Mouse (Mus musculus) myocyte (in vitro differentiated cells): ENCODE results near the gene Cited2. TPM values are rescaled to one million over a fixed set of nuclear protein-coding genes. Genes with fewer than 3 reads are reported as not detected.

Source experiments
- H3K27me3 ChIP-seq: one replicate; pipeline ENCODE4 v1.6.1; 2011; ENCODE audit not compliant: control insufficient read depth, insufficient read depth, insufficient read length
- H3K36me3 ChIP-seq: one replicate; pipeline ENCODE4 v1.6.1; 2011; ENCODE audit not compliant: control insufficient read depth, insufficient read depth
- H3K4me2 ChIP-seq: one replicate; pipeline ENCODE4 v1.6.1; 2011; ENCODE audit warnings: low read depth, control low read depth
- H3K4me3 ChIP-seq: one replicate; pipeline ENCODE4 v1.5.1; 2011; ENCODE audit warnings: mild to moderate bottlenecking, control low read depth, moderate library complexity
- H3K79me2 ChIP-seq: one replicate; pipeline ENCODE4 v1.6.1; 2011; ENCODE audit not compliant: control insufficient read depth, insufficient read depth
- H3ac ChIP-seq: one replicate; pipeline ENCODE4 v1.6.1; 2011; ENCODE audit not compliant: control insufficient read depth, insufficient read length
- CEBPB ChIP-seq: IDR thresholded peaks from 2 replicates; pipeline ENCODE4 v1.6.1; 2011; ENCODE audit warnings: mild to moderate bottlenecking, moderate library complexity; ENCODE audit not compliant: poor library complexity, insufficient read depth, severe bottlenecking
- E2F4 ChIP-seq: IDR thresholded peaks from one replicate; pipeline ENCODE4 v1.6.1; 2011; ENCODE audit warnings: mild to moderate bottlenecking, control low read depth, moderate library complexity; ENCODE audit not compliant: insufficient read depth
- MAX ChIP-seq: IDR thresholded peaks from one replicate; pipeline ENCODE4 v1.6.1; 2011; ENCODE audit warnings: low read depth, mild to moderate bottlenecking, control low read depth
- MYOD1 ChIP-seq, 3 experiments: IDR thresholded peaks; one replicate each; pipeline ENCODE4 v1.6.1; 2011; ENCODE audit warnings: control low read depth in 2 of 3, low read depth in 2 of 3, mild to moderate bottlenecking in 2 of 3, moderate library complexity in 1 of 3; ENCODE audit not compliant: insufficient read length in 2 of 3, control insufficient read depth in 1 of 3
- MYOG ChIP-seq, 3 experiments: IDR thresholded peaks; one replicate each; pipeline ENCODE4 v1.6.1; 2011; ENCODE audit warnings: control low read depth in 2 of 3, low read depth in 2 of 3, mild to moderate bottlenecking in 2 of 3; ENCODE audit not compliant: insufficient read length in 2 of 3, control insufficient read depth in 1 of 3, insufficient read depth in 1 of 3
- POLR2A ChIP-seq: IDR thresholded peaks from one replicate; pipeline ENCODE4 v1.6.1; 2011; ENCODE audit warnings: low read depth, mild to moderate bottlenecking, control low read depth, moderate library complexity; ENCODE audit not compliant: insufficient read length
- POLR2AphosphoS2 ChIP-seq: IDR thresholded peaks from one replicate; pipeline ENCODE4 v1.6.1; 2011; ENCODE audit warnings: low read depth, control low read depth; ENCODE audit not compliant: insufficient read length
- REST ChIP-seq: IDR thresholded peaks from one replicate; pipeline ENCODE4 v1.6.1; 2011; ENCODE audit warnings: mild to moderate bottlenecking, control low read depth, moderate library complexity; ENCODE audit not compliant: insufficient read depth, insufficient read length
- SRF ChIP-seq: IDR thresholded peaks from one replicate; pipeline ENCODE4 v1.6.1; 2011; ENCODE audit warnings: low read depth; ENCODE audit not compliant: control insufficient read depth, insufficient read length
- TCF12 ChIP-seq: IDR thresholded peaks from one replicate; pipeline ENCODE4 v1.6.1; 2011; ENCODE audit warnings: mild to moderate bottlenecking, control low read depth; ENCODE audit not compliant: poor library complexity, insufficient read depth, severe bottlenecking
- TCF3 ChIP-seq: IDR thresholded peaks from one replicate; pipeline ENCODE4 v1.6.1; 2011; ENCODE audit warnings: low read depth, control low read depth; ENCODE audit not compliant: insufficient read length
- USF1 ChIP-seq: IDR thresholded peaks from one replicate; pipeline ENCODE4 v1.6.1; 2011; ENCODE audit warnings: low read depth, mild to moderate bottlenecking, control low read depth, moderate library complexity
- polyA plus RNA-seq: library from polyadenylated mRNA; unstranded; fragments of >200 nt; fragmentation: generic; extraction: Trizol; gene quantifications from one replicate; pipeline ENCODE4 v1.2.1, GENCODE M21; 2012; ENCODE audit warnings: missing spikeins

Gene Cited2
- polyA plus RNA-seq, 1 experiment: 70.4 TPM

DNA sequence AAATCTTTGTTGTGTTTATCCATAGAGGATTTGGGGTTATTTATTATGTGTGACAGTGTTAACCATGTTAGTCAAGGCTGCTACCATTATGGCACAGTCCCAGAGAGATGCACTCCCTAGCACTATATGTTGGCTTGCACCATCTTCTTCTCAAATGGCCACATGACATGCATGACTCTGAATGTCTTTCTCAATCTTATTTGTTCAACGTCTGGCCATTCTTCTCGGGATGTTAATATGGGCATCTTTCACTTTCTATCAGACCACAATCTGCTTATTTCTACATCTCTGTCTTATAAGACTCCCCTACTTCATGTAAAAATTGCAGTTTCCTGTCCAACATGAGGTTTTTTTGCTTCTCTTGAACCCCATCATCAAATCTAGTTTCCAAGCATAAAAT, 19.6 kb downstream of the Cited2 start:
- Histone ChIP-seq H3K79me2 (no peaks in the 10 kb centered on the region), H3K4me3 (no peak overlapping the region), H3K36me3 (no peaks in the 10 kb centered on the region), H3K4me2 (no peak overlapping the region), H3ac (no peak overlapping the region), H3K27me3 (no peaks in the 10 kb centered on the region)
- no peak for TF ChIP-seq TCF3

DNA sequence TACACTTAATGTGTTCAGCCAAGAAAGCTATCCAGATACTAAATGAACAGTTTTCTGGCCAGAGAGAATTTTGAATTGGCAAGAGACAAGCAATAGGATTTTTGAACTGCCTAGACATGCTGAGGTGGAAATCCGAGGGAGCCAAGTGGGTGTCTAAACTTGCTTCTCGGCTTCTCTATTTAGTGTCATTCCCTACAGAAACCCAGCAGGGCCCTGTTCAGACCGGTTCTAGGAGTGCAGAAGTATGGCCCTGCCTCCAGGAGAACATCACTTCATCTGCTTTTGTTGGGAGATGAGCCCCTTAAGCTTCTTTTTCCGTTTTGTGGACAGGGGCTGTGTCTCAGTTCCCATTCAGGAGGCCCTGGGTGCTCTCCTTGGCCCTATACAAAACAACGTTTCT, 29.5 kb downstream of the Cited2 start:
- Histone ChIP-seq H3K36me3 (no peaks in the 10 kb centered on the region), H3K4me2 (no peak overlapping the region), H3K4me3 (no peak overlapping the region), H3K79me2 (no peaks in the 10 kb centered on the region), H3K27me3 (no peaks in the 10 kb centered on the region), H3ac (no peak overlapping the region)
- no peak for TF ChIP-seq MYOD1 (IDR thresholded peaks at IDR 0.05; ENCODE audit: control insufficient read depth in 1 of 3, insufficient read length in 2 of 3, low read depth in 2 of 3)
- TF ChIP-seq POLR2AphosphoS2: no peak

DNA sequence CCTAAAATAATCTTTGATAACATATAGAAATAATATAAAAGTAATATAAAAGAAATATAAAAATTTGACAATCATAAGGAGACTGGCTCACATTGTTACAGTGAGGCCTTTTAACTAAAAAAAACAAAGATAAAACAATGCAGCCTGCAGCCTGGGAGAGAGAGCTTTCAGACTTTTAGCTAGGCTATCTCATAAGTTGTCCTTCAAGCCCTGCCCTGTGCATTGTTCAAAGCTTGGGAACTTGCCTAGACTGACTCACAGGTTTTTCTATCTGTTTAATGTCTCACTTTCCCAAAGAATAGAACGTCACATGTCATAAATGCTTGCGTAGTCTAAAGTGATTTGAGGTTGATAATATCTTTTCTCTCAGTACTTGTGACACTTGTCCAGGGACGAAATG, 36.8 kb downstream of the Cited2 start:
- no peak overlapping the region for H3ac ChIP-seq
- no peaks in the 10 kb centered on the region for H3K27me3 ChIP-seq
- H3K79me2 ChIP-seq: no peaks in the 10 kb centered on the region
- H3K36me3 ChIP-seq: no peaks in the 10 kb centered on the region
- TF ChIP-seq SRF (no peak), USF1 (no peak), CEBPB (no peak)
- no peak overlapping the region for H3K4me2 ChIP-seq
- no peak overlapping the region for H3K4me3 ChIP-seq

DNA sequence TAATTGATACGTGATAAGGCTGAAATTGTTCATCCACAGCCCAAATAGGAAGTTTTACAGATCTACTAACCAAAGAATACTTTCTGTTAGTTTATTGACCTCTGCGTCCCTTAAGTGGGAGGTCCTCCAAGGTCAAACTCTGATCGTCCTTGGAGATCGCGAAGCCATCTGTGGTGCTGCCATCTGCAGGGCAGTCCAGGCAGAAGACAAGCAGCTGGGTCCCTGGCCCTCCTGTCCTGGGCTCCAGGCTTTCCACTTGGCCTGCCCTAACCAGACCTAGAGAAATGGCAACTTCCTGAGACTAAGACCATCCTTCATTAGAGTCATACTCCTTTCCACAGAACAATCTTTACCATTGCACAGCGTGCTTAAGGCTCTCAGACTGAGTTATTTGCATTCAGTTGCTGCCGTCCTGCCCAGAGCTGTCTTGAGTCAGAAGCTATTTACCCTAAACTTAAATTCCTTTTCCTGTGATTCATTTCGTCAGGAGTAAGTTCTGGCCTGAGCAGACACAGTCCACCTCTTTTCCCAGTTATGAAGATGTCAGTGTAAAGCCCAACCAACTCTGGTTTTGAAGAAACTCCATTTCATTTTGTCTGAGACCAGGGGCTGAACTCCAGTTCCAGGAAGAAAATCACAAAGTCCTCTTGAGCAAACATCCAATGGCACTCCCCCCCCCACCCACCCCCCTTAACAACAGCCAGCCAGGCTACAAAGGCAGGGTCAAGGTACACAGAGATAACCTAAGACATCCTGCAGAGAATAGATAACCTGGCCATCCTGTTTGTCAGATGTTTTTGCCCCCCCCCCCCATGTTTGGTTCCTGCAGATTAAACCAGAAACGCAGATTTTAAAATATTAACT, 38.0 kb downstream of the Cited2 start:
- Histone ChIP-seq H3K4me3 (no peak overlapping the region), H3K4me2 (no peak overlapping the region), H3K36me3 (no peaks in the 10 kb centered on the region), H3K27me3 (no peaks in the 10 kb centered on the region), H3K79me2 (no peaks in the 10 kb centered on the region), H3ac (no peak overlapping the region)
- TF ChIP-seq POLR2A (no peak), SRF (no peak), TCF12 (no peak), USF1 (no peak), MAX (no peak), REST (no peak), MYOG (IDR thresholded peaks at IDR 0.05; ENCODE audit: control insufficient read depth in 1 of 3, insufficient read depth in 1 of 3, insufficient read length in 2 of 3, low read depth in 2 of 3) (no peak), POLR2AphosphoS2 (no peak), TCF3 (no peak), CEBPB (no peak), MYOD1 (IDR thresholded peaks at IDR 0.05; ENCODE audit: control insufficient read depth in 1 of 3, insufficient read length in 2 of 3, low read depth in 2 of 3) (no peak), E2F4 (no peak)

DNA sequence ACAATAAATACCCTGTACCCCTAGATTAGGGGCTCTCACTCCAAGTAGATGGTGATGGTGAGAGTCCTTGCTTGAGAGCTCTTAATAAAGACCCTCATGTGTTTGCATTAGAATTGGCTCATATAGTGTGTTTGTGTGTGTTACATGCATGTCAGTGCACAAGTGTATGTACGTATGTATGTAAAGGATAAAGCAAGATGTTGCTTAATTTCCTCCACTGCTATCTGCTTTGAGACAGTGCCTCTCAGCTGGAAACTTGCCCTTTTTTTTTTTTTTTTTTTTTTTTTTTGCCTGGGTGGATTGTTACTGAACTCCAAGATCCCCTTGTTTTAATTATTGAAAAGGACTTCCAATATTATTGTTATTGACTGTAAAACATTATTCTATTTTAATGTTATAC, 38.6 kb downstream of the Cited2 start:
- no peaks in the 10 kb centered on the region for H3K79me2 ChIP-seq
- no peak overlapping the region for H3ac ChIP-seq
- no peak overlapping the region for H3K4me2 ChIP-seq
- H3K36me3 ChIP-seq: no peaks in the 10 kb centered on the region
- no peak overlapping the region for H3K4me3 ChIP-seq
- TF ChIP-seq POLR2A: no peak
- TF ChIP-seq TCF12: no peak
- TF ChIP-seq USF1: no peak
- no peak for TF ChIP-seq MAX
- no peak for TF ChIP-seq E2F4
- TF ChIP-seq CEBPB: no peak
- no peak for TF ChIP-seq MYOD1 (IDR thresholded peaks at IDR 0.05; ENCODE audit: control insufficient read depth in 1 of 3, insufficient read length in 2 of 3, low read depth in 2 of 3)
- no peak for TF ChIP-seq SRF
- no peak for TF ChIP-seq POLR2AphosphoS2
- no peak for TF ChIP-seq REST
- H3K27me3 ChIP-seq: no peaks in the 10 kb centered on the region

DNA sequence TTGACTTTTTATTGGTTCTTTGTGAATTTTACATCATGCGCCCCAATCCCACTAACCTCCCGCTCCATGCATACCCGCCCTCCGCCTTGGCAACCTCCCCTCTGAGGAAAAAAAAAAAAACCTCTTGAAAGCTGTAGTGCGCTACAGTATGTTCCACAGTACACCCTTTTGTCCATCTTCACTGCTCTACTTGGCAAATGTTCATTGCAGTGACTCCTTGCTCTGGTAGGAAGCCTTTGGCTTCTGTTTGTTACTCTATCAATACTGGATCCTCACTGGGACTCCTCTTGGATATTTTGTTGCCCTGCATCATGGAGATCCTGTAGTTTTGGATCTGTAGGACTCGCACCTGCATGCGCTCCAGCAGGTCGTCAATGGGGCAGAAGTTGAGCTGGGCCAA, 39.9 kb downstream of the Cited2 start:
- Histone ChIP-seq H3K36me3 (no peaks in the 10 kb centered on the region), H3K27me3 (no peaks in the 10 kb centered on the region), H3K4me3 (no peak overlapping the region), H3K79me2 (no peaks in the 10 kb centered on the region), H3ac (no peak overlapping the region), H3K4me2 (no peak overlapping the region)
- TF ChIP-seq POLR2A (no peak), SRF (no peak), REST (no peak), POLR2AphosphoS2 (no peak), USF1 (no peak), MYOD1 (IDR thresholded peaks at IDR 0.05; ENCODE audit: control insufficient read depth in 1 of 3, insufficient read length in 2 of 3, low read depth in 2 of 3) (no peak), E2F4 (no peak), TCF12 (no peak), MYOG (IDR thresholded peaks at IDR 0.05; ENCODE audit: control insufficient read depth in 1 of 3, insufficient read depth in 1 of 3, insufficient read length in 2 of 3, low read depth in 2 of 3) (no peak), TCF3 (no peak), CEBPB (no peak), MAX (no peak)
